Mouse (Mus musculus): ENCODE measurements around the gene Abtb2. TPM values are rescaled to one million over a fixed set of nuclear protein-coding genes. Genes with fewer than 3 reads are reported as not detected.

Gene Abtb2
- polyA plus RNA-seq, 1 experiment = 11.9 TPM

DNA sequence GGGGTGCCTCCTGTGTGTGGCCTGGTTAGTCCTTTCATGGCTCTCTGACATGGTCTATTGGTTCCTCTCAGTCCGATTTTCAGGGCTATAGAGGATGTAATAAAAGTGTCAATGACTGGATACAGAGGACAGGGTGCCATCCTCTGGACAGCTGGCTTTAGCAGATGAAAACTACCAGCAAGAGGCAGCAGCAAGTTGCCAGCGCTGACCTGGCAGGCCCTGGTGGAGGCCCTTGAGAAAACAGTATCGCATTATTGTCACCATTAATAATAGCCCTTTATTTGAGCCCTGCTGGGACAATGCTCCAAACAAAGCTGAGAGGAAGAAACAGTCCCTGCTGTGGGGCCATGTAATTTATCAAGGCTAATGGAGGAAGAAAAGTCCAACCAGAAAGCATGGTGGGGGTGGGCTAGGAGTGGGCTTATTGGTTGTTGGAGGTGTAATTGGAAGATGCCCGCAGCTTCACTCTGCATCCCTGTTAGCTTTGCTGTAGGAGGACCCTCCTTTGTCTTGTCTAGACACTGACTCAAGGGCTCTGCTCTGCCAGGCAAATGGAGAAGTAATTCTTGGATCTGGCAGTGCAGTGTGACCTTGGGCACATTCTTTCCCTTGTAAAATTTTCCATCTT is 77.6 kb downstream of the Abtb2 start:
- no peaks in the 10 kb centered on the region for H3K4me1 ChIP-seq (ENCODE audit: control insufficient read depth, insufficient read depth, low read length)
- TF ChIP-seq POLR2A (IDR thresholded peaks at IDR 0.05; ENCODE audit: extremely low read depth, insufficient read depth, low read length) (no peak), CTCF (IDR thresholded peaks at IDR 0.05; ENCODE audit: extremely low read depth, insufficient read depth, low read length) (no peak)
- no peak overlapping the region for H3K4me3 ChIP-seq (ENCODE audit: insufficient read depth, low read length)
- peak overlapping the region; percentile 52; the same call in 1 of the 2 replicates for H3K27ac ChIP-seq (ENCODE audit: insufficient read depth, low read length)

DNA sequence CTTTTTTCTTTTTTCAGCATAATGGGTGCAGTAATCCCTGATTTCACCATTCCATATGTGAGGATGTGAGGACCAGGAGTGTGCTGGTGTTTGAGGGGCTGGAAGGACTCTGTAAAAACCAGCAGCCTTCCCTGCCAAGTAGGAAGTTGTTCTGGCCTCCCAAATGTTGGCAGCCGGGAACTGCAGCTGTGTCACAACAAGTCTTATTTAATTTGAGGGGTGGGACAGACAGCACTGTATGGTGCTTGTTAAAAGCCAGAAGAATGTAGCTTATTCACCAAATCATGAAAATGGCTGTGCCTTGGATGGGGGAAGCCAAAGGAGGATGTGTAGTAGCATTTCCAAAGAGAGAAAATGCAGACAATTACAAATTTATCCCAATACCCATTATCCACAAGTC is 78.3 kb downstream of the Abtb2 start:
- H3K27ac ChIP-seq (ENCODE audit: insufficient read depth, low read length) = no peak overlapping the region
- TF ChIP-seq POLR2A (IDR thresholded peaks at IDR 0.05; ENCODE audit: extremely low read depth, insufficient read depth, low read length) (no peak), CTCF (IDR thresholded peaks at IDR 0.05; ENCODE audit: extremely low read depth, insufficient read depth, low read length) (no peak)
- H3K4me1 ChIP-seq (ENCODE audit: control insufficient read depth, insufficient read depth, low read length) = no peaks in the 10 kb centered on the region
- H3K4me3 ChIP-seq (ENCODE audit: insufficient read depth, low read length) = no peak overlapping the region

DNA sequence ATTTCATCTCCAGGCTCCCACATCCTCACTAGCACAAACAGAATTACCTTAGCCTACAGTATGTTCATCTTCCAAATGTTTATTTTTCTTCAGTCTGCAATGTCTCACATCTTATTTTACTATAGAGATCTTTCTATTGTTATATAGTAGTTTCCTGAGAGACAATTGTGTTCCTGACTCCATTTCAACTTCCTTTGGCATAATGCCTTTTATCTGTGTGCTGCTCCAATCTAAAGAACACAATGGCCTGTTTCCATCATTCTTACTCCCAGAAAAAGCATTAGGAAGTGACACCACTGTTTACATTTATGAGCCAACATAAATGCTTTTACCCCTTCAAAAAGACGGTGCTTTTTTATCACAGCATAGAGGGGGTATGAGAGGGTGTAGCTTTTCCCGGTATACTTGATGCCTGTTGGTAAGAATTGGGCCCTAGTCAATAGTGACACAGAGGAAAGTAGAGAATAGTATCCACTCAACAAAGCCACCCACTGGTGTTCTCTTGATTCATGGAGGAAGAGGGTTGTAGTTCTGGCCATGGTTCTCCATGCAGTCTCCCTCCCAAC is 84.3 kb downstream of the Abtb2 start:
- no peak overlapping the region for H3K27ac ChIP-seq (ENCODE audit: insufficient read depth, low read length)
- no peak overlapping the region for H3K4me3 ChIP-seq (ENCODE audit: insufficient read depth, low read length)
- TF ChIP-seq POLR2A (IDR thresholded peaks at IDR 0.05; ENCODE audit: extremely low read depth, insufficient read depth, low read length) = no peak
- no peaks in the 10 kb centered on the region for H3K4me1 ChIP-seq (ENCODE audit: control insufficient read depth, insufficient read depth, low read length)

DNA sequence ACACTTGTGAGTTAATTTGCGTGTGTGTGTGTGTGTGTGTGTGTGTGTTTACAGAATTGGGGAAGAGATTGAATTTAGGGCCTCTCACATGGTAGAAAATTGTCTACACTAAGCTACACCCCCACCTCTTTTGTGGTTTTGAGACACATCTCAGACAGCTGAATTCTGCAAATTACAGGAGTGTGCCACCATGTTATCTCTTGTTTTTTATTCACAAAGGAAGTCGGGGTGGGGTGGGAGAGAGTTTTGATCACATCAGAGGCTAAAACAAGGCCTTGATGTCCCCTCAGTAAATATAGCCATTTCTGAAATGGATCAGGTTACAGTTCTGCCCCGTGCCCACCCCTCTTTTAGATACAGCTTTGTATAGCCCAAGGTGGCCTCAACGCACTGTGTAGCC is 86.0 kb downstream of the Abtb2 start:
- Histone ChIP-seq H3K4me3 (ENCODE audit: insufficient read depth, low read length) (no peak overlapping the region), H3K27ac (ENCODE audit: insufficient read depth, low read length) (no peak overlapping the region), H3K4me1 (ENCODE audit: control insufficient read depth, insufficient read depth, low read length) (no peaks in the 10 kb centered on the region)
- TF ChIP-seq POLR2A (IDR thresholded peaks at IDR 0.05; ENCODE audit: extremely low read depth, insufficient read depth, low read length) (no peak), CTCF (IDR thresholded peaks at IDR 0.05; ENCODE audit: extremely low read depth, insufficient read depth, low read length) (no peak)

DNA sequence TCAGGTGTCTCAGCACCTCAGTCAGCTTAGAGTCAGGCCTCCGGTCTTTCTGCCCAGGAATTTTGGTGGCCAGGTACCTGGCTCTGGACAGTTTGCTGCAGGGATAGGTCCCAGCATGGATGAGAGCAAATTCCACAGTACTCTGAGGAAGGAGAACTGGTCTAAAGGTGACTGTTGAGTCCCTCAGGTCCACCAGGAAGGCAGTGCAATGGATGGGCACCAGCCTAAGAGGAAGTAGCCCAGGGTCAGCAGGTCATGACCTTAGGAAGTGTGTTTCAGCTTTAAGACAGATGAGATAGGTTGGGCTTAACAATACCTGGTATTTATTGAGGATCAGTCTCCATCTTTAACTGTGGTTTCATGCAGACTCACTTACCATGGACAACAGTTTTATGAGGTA is 88.9 kb downstream of the Abtb2 start:
- H3K27ac ChIP-seq (ENCODE audit: insufficient read depth, low read length) = no peak overlapping the region
- H3K4me3 ChIP-seq (ENCODE audit: insufficient read depth, low read length) = no peak overlapping the region
- TF ChIP-seq POLR2A (IDR thresholded peaks at IDR 0.05; ENCODE audit: extremely low read depth, insufficient read depth, low read length) = no peak
- TF ChIP-seq CTCF (IDR thresholded peaks at IDR 0.05; ENCODE audit: extremely low read depth, insufficient read depth, low read length) = no peak
- H3K4me1 ChIP-seq (ENCODE audit: control insufficient read depth, insufficient read depth, low read length) = no peaks in the 10 kb centered on the region

DNA sequence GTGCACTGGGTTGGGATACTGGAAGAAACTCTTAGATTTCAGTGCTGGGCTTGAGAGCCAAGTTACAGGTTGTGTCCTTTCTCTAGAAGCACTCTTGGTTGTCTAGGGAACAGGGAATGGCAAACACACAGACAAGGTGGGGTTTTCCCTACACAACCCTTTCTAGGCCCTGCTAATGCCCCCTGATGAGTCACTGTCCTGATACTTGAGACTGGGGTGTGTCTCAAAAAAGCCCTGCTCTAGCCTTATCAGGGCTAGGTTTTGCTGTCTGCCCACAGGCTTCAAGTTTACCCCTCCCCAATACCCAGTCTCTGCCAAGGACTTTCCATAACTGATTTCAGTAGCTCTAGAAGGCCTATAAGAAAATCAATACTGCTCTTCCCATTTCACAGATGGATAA is 89.9 kb downstream of the Abtb2 start:
- TF ChIP-seq CTCF (IDR thresholded peaks at IDR 0.05; ENCODE audit: extremely low read depth, insufficient read depth, low read length) (no peak), POLR2A (IDR thresholded peaks at IDR 0.05; ENCODE audit: extremely low read depth, insufficient read depth, low read length) (no peak)
- Histone ChIP-seq H3K4me1 (ENCODE audit: control insufficient read depth, insufficient read depth, low read length) (no peaks in the 10 kb centered on the region), H3K27ac (ENCODE audit: insufficient read depth, low read length) (no peak overlapping the region), H3K4me3 (ENCODE audit: insufficient read depth, low read length) (no peak overlapping the region)

DNA sequence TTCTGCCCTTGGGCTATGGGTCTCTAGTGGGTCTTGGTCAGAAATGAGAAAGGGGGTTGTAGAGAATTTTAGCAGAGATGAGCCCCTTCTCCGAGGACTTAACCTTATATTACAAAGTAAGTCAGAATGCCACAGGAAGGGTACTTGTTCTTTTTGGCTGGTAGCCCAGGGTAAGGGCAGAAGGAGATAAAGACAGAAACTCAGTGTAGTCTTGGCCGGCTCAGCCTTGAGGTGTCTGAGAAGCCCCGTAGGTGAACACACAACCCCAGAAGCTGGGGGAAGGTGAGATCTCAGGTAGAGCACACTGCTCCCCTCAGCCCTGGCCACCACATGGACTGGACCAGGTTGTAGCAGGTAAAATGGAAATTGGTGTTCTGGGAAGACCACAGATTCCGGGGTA is 93.1 kb downstream of the Abtb2 start:
- no peak for TF ChIP-seq CTCF (IDR thresholded peaks at IDR 0.05; ENCODE audit: extremely low read depth, insufficient read depth, low read length)
- TF ChIP-seq POLR2A (IDR thresholded peaks at IDR 0.05; ENCODE audit: extremely low read depth, insufficient read depth, low read length) = no peak
- Histone ChIP-seq H3K4me3 (ENCODE audit: insufficient read depth, low read length) (no peak overlapping the region), H3K4me1 (ENCODE audit: control insufficient read depth, insufficient read depth, low read length) (peaks cover 6% of the 10 kb centered on the region), H3K27ac (ENCODE audit: insufficient read depth, low read length) (no peak overlapping the region)

DNA sequence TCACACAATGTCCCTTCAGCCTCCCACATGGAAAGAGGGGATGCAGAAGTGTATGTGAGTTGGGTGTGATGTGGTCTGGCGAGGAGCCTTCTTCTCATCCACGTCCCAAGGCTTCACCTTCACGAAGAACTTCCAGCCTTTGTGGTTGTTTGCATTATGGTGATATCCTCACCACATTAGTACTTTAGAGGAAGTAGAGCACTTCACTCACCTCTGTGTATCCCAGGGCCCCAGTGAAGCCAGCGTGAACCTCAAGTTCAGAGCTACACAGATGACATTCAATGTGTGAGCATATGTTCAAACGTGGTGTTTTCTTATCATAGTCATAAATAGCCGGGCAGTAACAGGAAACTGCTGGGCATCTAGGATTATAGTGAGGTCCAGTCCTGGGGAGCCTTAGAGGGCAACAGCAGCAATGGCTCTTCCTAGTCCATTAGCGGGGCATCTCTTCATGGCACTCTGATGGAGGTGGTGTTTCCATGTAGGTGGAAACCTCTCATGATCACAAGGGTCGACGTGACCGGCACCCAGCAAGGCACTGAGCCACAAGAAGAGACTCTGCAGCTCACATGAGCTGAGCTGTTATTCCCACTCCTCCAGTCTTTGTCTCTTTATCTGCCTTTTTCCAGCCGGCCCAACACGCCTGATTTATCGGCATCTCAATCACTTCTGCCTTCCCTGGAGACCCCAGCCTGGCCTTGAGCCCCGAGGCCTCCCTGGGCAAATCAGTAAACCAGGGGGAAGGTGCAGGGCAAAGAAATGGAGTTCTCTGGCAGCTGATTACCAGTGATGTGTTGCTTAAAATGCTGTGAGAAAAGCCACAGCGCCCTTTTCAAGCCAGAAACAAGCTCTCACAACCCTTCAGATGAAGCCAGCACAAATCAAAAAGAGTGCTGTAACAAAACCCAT is 93.8 kb downstream of the Abtb2 start:
- peaks cover 6% of the 10 kb centered on the region for H3K4me1 ChIP-seq (ENCODE audit: control insufficient read depth, insufficient read depth, low read length)
- no peak overlapping the region for H3K4me3 ChIP-seq (ENCODE audit: insufficient read depth, low read length)
- TF ChIP-seq POLR2A (IDR thresholded peaks at IDR 0.05; ENCODE audit: extremely low read depth, insufficient read depth, low read length) = no peak
- TF ChIP-seq CTCF (IDR thresholded peaks at IDR 0.05; ENCODE audit: extremely low read depth, insufficient read depth, low read length) = no peak
- no peak overlapping the region for H3K27ac ChIP-seq (ENCODE audit: insufficient read depth, low read length)

DNA sequence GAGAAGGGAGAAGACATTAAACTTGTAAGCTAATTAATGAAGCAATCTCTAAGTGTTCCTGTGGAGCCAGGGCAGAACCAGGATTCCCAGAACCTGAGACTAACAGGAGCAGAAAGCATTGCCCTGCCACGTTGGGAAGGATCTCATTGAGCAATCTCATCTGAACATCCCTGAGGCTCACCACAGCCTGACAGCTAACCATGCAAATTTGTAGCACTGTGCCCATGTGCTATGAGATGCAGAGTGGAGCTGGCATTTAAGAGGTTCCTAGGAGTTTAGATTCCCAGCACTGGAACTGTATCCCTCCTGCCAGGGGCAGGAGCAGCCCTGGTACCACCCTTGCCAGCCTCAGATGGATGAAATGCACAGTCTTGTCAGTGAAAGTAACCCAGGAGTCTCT is 95.6 kb downstream of the Abtb2 start:
- TF ChIP-seq CTCF (IDR thresholded peaks at IDR 0.05; ENCODE audit: extremely low read depth, insufficient read depth, low read length) (no peak), POLR2A (IDR thresholded peaks at IDR 0.05; ENCODE audit: extremely low read depth, insufficient read depth, low read length) (no peak)
- Histone ChIP-seq H3K27ac (ENCODE audit: insufficient read depth, low read length) (no peak overlapping the region), H3K4me1 (ENCODE audit: control insufficient read depth, insufficient read depth, low read length) (peaks cover 6% of the 10 kb centered on the region), H3K4me3 (ENCODE audit: insufficient read depth, low read length) (no peak overlapping the region)

DNA sequence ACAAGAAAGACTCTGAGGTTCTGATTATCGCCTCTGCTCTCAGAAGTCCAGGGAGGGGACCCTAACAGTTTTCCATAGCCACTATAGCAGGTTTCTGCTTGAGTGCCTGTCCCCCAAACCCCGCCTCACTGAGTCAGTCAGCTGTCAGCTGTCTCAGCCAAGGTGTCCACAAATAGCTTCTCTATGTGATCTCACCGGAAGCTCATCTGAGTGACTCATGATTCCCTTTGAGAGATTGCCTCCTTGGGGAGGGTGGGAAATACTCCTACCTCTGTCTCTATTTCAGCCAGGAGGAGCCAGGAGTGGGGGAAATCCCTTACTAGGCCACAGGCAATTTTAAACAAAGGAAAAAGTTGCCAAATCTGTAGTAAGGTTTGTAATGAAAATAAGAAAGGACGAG is 96.0 kb downstream of the Abtb2 start:
- Histone ChIP-seq H3K4me1 (ENCODE audit: control insufficient read depth, insufficient read depth, low read length) (peaks cover 6% of the 10 kb centered on the region), H3K27ac (ENCODE audit: insufficient read depth, low read length) (no peak overlapping the region), H3K4me3 (ENCODE audit: insufficient read depth, low read length) (no peak overlapping the region)
- TF ChIP-seq CTCF (IDR thresholded peaks at IDR 0.05; ENCODE audit: extremely low read depth, insufficient read depth, low read length) (no peak), POLR2A (IDR thresholded peaks at IDR 0.05; ENCODE audit: extremely low read depth, insufficient read depth, low read length) (no peak)

Measured in cortical plate, adult 2 months (tissue).